Mouse (Mus musculus): ENCODE data around the gene Lrrc75a. TPM values are rescaled to one million over a fixed set of nuclear protein-coding genes. Genes with fewer than 3 reads are reported as not detected.

Lrrc75a gene
- 3.4 and 3.7 TPM in 2 replicates for polyA plus RNA-seq (2016; fragmentation: Nextera tagmentation; extraction: Ambion mirVana)

GRCm38 (mm10) chr11:62647661-62648590 lies at the start of gene Lrrc75a:
TSS of gene Lrrc75a (minus strand) at chr11:62648523.
- Histone ChIP-seq H3K4me2 (peak within 1 kb of the TSS; percentile 100), H3K27me3 (replicated peaks) (peaks cover 5% of the 10 kb centered on the region; the same call in 1 of the 2 replicates), H3K4me3 (peak within 1 kb of the TSS; percentile 74), H3K27ac (peak within 1 kb of the TSS; percentile 73), H3K36me3 (peaks cover 10% of the 10 kb centered on the region; the same call in 1 of the 2 replicates), H3K9me3 (replicated peaks) (no peaks in the 10 kb centered on the region), H3K4me1 (peaks cover 59% of the 10 kb centered on the region), H3K9ac (peak within 1 kb of the TSS; percentile 81)
- peak; percentile 7 for ATAC-seq
- 3% methylated on average over 62 of the region's 86 CpGs for WGBS (ENCODE audit: insufficient replicate concordance)

- ATAC-seq = no peak
- 89% methylated on average over 8 of the region's 8 CpGs for whole genome bisulfite sequencing (ENCODE audit: insufficient replicate concordance)
- H3K36me3 ChIP-seq = no peaks in the 10 kb centered on the region
- no peak overlapping the region for H3K4me2 ChIP-seq
- H3K9me3 ChIP-seq (replicated peaks) = 0 out of 2 replicates have a peak, but pooled peaks cover 3% of the 10 kb centered on the region
- H3K27ac ChIP-seq = no peak overlapping the region
- H3K27me3 ChIP-seq (replicated peaks) = no peaks in the 10 kb centered on the region
- no peak overlapping the region for H3K4me3 ChIP-seq
- no peaks in the 10 kb centered on the region for H3K4me1 ChIP-seq
- no peak overlapping the region for H3K9ac ChIP-seq
Observed at GRCm38 (mm10) chr11:62695126-62695525, 46.8 kb upstream of the Lrrc75a start.

DNA sequence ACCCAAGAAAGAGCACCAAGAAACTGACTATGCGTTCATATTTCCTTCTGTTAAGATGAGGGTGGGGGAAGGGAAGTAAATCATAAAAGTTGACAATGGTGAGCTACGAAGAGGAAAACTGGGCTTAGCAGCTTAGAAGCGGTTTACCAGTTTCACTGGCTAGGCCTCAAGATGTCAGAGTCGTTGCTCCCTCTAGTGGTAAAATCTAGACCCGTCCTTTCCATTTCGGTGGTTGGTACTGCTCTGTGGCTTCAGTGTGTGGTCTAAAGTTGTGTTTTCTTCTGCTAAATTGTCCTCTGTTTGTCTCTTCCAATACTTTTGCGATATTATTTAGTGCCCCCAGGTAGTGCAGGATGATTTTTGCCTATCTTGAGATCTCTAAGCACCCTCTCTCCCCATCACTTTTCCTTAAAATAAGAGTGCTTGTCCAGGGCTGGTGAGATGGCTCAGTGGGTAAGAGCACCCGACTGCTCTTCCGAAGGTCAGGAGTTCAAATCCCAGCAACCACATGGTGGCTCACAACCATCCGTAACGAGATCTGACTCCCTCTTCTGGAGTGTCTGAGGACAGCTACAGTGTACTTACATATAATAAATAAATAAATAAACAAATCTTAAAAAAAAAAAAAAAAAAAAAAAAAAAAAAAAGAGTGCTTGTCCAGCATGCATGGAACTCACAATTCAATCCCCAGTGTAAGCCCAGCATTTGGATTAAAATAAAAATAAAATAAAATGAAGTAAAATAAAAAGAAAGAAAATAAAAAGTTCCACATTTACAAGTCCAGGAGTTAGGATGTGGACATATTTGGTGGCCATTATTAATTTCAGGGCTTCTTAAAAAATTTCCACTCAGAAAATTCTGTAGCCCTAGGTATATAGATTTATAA lies 45.2 kb upstream of the Lrrc75a start:
- Histone ChIP-seq H3K9ac (no peak overlapping the region), H3K36me3 (no peaks in the 10 kb centered on the region), H3K4me2 (no peak overlapping the region), H3K27ac (no peak overlapping the region), H3K27me3 (replicated peaks) (no peaks in the 10 kb centered on the region), H3K4me3 (no peak overlapping the region), H3K9me3 (replicated peaks) (0 out of 2 replicates have a peak, but pooled peaks cover 3% of the 10 kb centered on the region), H3K4me1 (no peaks in the 10 kb centered on the region)
- WGBS (ENCODE audit: insufficient replicate concordance) = 26% methylated on average over 11 of the region's 11 CpGs
- 0 out of 2 replicates have a peak, but pooled peaks have one; percentile 18 for ATAC-seq

DNA sequence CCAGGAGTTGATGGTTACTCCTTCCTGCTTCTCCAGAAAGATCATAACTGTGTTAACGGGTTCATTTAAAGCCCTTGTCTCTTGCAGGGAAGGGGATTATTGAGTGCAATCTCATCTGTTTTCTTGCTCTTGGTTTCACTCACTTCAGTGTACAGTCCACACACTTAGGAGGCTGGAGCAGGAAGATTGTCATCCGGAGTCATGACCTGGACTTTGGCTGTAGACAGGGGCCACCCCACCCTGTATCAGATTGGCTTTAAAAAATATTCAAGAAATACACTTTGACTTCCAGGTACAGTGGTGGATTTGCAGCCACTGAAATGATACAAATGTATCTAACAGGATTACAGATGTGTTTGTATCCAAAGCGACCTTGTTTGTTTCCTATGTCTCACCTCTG lies 43.3 kb upstream of the Lrrc75a start:
- H3K27ac ChIP-seq = no peak overlapping the region
- H3K4me1 ChIP-seq = no peaks in the 10 kb centered on the region
- H3K27me3 ChIP-seq (replicated peaks) = no peaks in the 10 kb centered on the region
- no peak overlapping the region for H3K4me3 ChIP-seq
- H3K4me2 ChIP-seq = no peak overlapping the region
- 79% methylated on average over 3 of the region's 3 CpGs for WGBS (ENCODE audit: insufficient replicate concordance)
- H3K36me3 ChIP-seq = no peaks in the 10 kb centered on the region
- H3K9ac ChIP-seq = no peak overlapping the region
- ATAC-seq = no peak
- 0 out of 2 replicates have a peak, but pooled peaks cover 3% of the 10 kb centered on the region for H3K9me3 ChIP-seq (replicated peaks)

DNA sequence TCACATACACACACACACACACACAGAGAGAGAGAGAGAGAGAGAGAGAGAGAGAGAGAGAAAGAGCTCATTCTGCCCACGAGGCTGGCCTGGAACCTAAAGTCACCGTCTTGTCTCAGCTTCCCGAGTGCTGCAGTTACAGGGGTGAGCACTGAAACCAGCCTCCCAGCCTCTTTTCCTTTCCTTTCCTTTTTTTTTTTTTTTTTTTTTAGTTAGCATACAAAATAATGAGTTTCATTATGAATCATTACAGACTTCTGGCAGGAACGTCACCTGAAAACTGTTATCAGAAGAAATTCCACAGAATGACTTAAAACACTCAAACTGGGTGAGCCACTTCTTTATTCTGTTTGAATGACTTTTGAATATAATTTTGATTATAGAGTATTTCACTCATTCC lies 31.6 kb upstream of the Lrrc75a start:
- no peak for ATAC-seq
- WGBS (ENCODE audit: insufficient replicate concordance) = 70% methylated on average over 4 of the region's 4 CpGs
- no peaks in the 10 kb centered on the region for H3K36me3 ChIP-seq
- 0 out of 2 replicates have a peak, but pooled peaks cover 4% of the 10 kb centered on the region for H3K4me1 ChIP-seq
- no peaks in the 10 kb centered on the region for H3K27me3 ChIP-seq (replicated peaks)
- no peak overlapping the region for H3K4me2 ChIP-seq
- H3K9ac ChIP-seq = no peak overlapping the region
- H3K27ac ChIP-seq = no peak overlapping the region
- H3K4me3 ChIP-seq = no peak overlapping the region
- H3K9me3 ChIP-seq (replicated peaks) = no peaks in the 10 kb centered on the region

GRCm38 (mm10) chr11:62678778-62679354 lies 30.5 kb upstream of the Lrrc75a start:
- H3K4me1 ChIP-seq = 0 out of 2 replicates have a peak, but pooled peaks cover 4% of the 10 kb centered on the region
- H3K36me3 ChIP-seq = no peaks in the 10 kb centered on the region
- no peaks in the 10 kb centered on the region for H3K27me3 ChIP-seq (replicated peaks)
- H3K9me3 ChIP-seq (replicated peaks) = no peaks in the 10 kb centered on the region
- WGBS (ENCODE audit: insufficient replicate concordance) = 64% methylated on average over 7 of the region's 7 CpGs
- H3K9ac ChIP-seq = no peak overlapping the region
- ATAC-seq = no peak
- no peak overlapping the region for H3K4me3 ChIP-seq
- H3K27ac ChIP-seq = no peak overlapping the region
- H3K4me2 ChIP-seq = no peak overlapping the region

DNA sequence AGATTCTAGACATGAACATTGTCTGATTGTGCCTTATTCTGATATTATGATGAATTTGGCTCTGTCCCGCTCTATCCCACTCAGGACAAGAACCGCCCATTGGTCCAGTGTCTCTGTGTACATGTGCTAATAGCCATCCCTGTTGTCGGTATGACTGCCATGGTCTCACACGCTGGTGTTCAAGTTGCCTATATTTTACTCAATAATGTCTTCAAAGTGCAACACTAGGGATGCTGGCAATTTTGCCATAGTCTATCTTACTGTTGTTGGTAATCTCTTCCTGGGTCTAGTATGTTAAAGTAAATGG lies 27.9 kb upstream of the Lrrc75a start:
- H3K27me3 ChIP-seq (replicated peaks) = no peaks in the 10 kb centered on the region
- H3K4me3 ChIP-seq = no peak overlapping the region
- 0 out of 2 replicates have a peak, but pooled peaks cover 4% of the 10 kb centered on the region for H3K4me1 ChIP-seq
- no peak for ATAC-seq
- no peak overlapping the region for H3K27ac ChIP-seq
- no peaks in the 10 kb centered on the region for H3K9me3 ChIP-seq (replicated peaks)
- WGBS (ENCODE audit: insufficient replicate concordance) = 78% methylated on average over 4 of the region's 4 CpGs
- no peak overlapping the region for H3K4me2 ChIP-seq
- H3K36me3 ChIP-seq = no peaks in the 10 kb centered on the region
- H3K9ac ChIP-seq = no peak overlapping the region

GRCm38 (mm10) chr11:62675480-62676289 lies 27.4 kb upstream of the Lrrc75a start:
- Histone ChIP-seq H3K9ac (peak overlapping the region; percentile 32; the same call in 1 of the 2 replicates), H3K27ac (no peak overlapping the region), H3K4me1 (0 out of 2 replicates have a peak, but pooled peaks cover 4% of the 10 kb centered on the region), H3K9me3 (replicated peaks) (no peaks in the 10 kb centered on the region), H3K4me2 (peak overlapping the region; percentile 57), H3K27me3 (replicated peaks) (no peaks in the 10 kb centered on the region), H3K36me3 (no peaks in the 10 kb centered on the region), H3K4me3 (peak overlapping the region; percentile 24; the same call in 1 of the 2 replicates)
- peak; percentile 65 for ATAC-seq
- 14% methylated on average over 17 of the region's 17 CpGs for WGBS (ENCODE audit: insufficient replicate concordance)

DNA sequence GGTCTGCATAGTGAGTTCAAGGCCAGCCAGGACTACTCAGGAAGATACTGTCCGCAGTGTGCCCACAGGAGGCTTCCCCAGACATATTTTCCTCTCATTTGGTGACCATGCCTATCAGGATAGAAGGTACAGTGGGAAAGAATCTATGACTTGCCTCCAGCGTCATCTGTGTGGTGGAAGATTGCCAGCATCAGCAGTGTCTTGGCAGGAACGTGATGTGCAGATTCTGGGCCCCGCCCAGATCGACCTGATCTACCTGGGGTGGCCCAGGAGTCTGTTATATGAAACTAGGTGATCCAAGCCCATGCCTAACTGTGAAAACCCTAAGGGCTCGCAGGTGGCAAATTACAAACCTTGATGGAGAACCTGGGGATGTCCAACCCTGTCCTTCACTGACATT lies 21.7 kb upstream of the Lrrc75a start:
- WGBS (ENCODE audit: insufficient replicate concordance) = 68% methylated on average over 6 of the region's 6 CpGs
- H3K9me3 ChIP-seq (replicated peaks) = no peaks in the 10 kb centered on the region
- no peak for ATAC-seq
- no peaks in the 10 kb centered on the region for H3K4me1 ChIP-seq
- H3K36me3 ChIP-seq = peaks cover 5% of the 10 kb centered on the region; the same call in 1 of the 2 replicates
- no peaks in the 10 kb centered on the region for H3K27me3 ChIP-seq (replicated peaks)
- H3K4me2 ChIP-seq = no peak overlapping the region
- no peak overlapping the region for H3K9ac ChIP-seq
- no peak overlapping the region for H3K27ac ChIP-seq
- no peak overlapping the region for H3K4me3 ChIP-seq

DNA sequence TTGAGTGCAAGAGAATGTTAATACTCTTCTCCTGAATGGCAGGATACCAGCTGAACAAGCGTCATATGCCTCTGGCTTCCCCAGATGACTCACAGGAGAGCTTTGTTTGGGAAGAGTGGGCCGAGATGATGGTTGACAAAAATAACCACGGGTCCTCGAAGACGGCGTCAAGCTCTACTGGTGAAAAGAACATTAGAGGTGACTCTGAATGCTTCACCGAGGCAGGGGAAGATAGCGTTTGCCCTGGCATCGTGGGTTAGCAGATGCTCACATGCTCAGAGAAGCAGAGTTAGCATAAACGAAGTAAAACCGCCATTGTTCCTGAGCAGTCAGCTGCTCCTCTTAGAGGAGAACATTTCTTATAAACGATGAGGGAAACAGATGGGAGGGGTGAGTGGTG lies 21.1 kb upstream of the Lrrc75a start:
- no peak overlapping the region for H3K4me3 ChIP-seq
- H3K4me2 ChIP-seq = no peak overlapping the region
- no peaks in the 10 kb centered on the region for H3K27me3 ChIP-seq (replicated peaks)
- H3K9me3 ChIP-seq (replicated peaks) = no peaks in the 10 kb centered on the region
- no peaks in the 10 kb centered on the region for H3K4me1 ChIP-seq
- ATAC-seq = no peak
- WGBS (ENCODE audit: insufficient replicate concordance) = 48% methylated on average over 12 of the region's 12 CpGs
- no peak overlapping the region for H3K27ac ChIP-seq
- no peak overlapping the region for H3K9ac ChIP-seq
- H3K36me3 ChIP-seq = peaks cover 10% of the 10 kb centered on the region; the same call in 1 of the 2 replicates

GRCm38 (mm10) chr11:62668986-62669385 lies 20.7 kb upstream of the Lrrc75a start:
- Histone ChIP-seq H3K4me1 (no peaks in the 10 kb centered on the region), H3K36me3 (peaks cover 10% of the 10 kb centered on the region; the same call in 1 of the 2 replicates), H3K9ac (no peak overlapping the region), H3K27ac (no peak overlapping the region), H3K27me3 (replicated peaks) (no peaks in the 10 kb centered on the region), H3K4me2 (no peak overlapping the region), H3K9me3 (replicated peaks) (no peaks in the 10 kb centered on the region), H3K4me3 (no peak overlapping the region)
- WGBS (ENCODE audit: insufficient replicate concordance) = 87% methylated on average over 5 of the region's 5 CpGs
- ATAC-seq = no peak
